Mouse (Mus musculus) hindbrain, embryonic 14.5 days (tissue): Measurements from ENCODE around the gene Ube2v1. TPM values are rescaled to one million over a fixed set of nuclear protein-coding genes. Genes with fewer than 3 reads are reported as not detected.

Source experiments
- ATAC-seq: fragments of 200-750 bp; cut with Nextera tagmentation; 2 replicates; pipeline ENCODE4 v1.8.0; 2017; ENCODE audit warnings: moderate number of reproducible peaks, mild to moderate bottlenecking, moderate TSS enrichment, moderate library complexity; ENCODE audit not compliant: low FRiP score
- DNase-seq: peaks from one replicate; pipeline ENCODE4 v3.0.0-alpha.2; 2015; ENCODE audit warnings: low spot score
- H3K27ac ChIP-seq: fragments of 300-500 bp; sonication (generic); 2 replicates; pipeline ENCODE4 v1.5.1; 2014; ENCODE audit warnings: mild to moderate bottlenecking, moderate library complexity
- H3K27me3 ChIP-seq: fragments of 300-500 bp; sonication (generic); 2 replicates; pipeline ENCODE4 v1.6.1; 2014; ENCODE audit warnings: mild to moderate bottlenecking, low read length, mixed read lengths; ENCODE audit not compliant: control insufficient read depth, insufficient read depth
- H3K36me3 ChIP-seq: fragments of 300-500 bp; sonication (generic); replicated peaks from 2 replicates; pipeline ENCODE4 v1.6.1; 2014; ENCODE audit not compliant: control insufficient read depth, insufficient read depth
- H3K4me1 ChIP-seq: fragments of 300-500 bp; sonication (generic); replicated peaks from 2 replicates; pipeline ENCODE4 v1.6.1; 2014; ENCODE audit warnings: antibody characterized with exemption, low read length, mixed read lengths; ENCODE audit not compliant: control insufficient read depth, insufficient read depth
- H3K4me2 ChIP-seq: fragments of 300-500 bp; sonication (generic); replicated peaks from 2 replicates; pipeline ENCODE4 v1.6.1; 2014; ENCODE audit warnings: mild to moderate bottlenecking, moderate library complexity
- H3K4me3 ChIP-seq: fragments of 300-500 bp; sonication (generic); replicated peaks from 2 replicates; pipeline ENCODE4 v1.5.1; 2014; ENCODE audit warnings: mild to moderate bottlenecking, low read length
- H3K9ac ChIP-seq: fragments of 300-500 bp; sonication (generic); 2 replicates; pipeline ENCODE4 v1.6.1; 2014
- H3K9me3 ChIP-seq: fragments of 300-500 bp; sonication (generic); 2 replicates; pipeline ENCODE4 v1.6.1; 2016; ENCODE audit warnings: low read length; ENCODE audit not compliant: control insufficient read depth
- WGBS: fragments of 180-500 bp; shearing (Covaris S2); extraction: QIAGEN DNeasy Blood & Tissue Kit; methylation state at CpG from one replicate; pipeline ENCODE4 v1.1.7; 2014; 5-methylcytosine and 5-hydroxymethylcytosine counted together
- polyA plus RNA-seq: library from polyadenylated mRNA; unstranded; fragments of >200 nt; fragmentation: Nextera tagmentation; extraction: Ambion mirVana; gene quantifications from 2 replicates; pipeline ENCODE4 v1.2.1, GENCODE M21; 2014

The Ube2v1 gene
- polyA plus RNA-seq, 1 experiment from 2014 or later: 302 TPM

- DNase-seq (no peak), ATAC-seq (no peak)
- H3K9ac ChIP-seq: no peak overlapping the region
- peaks cover 10% of the 10 kb centered on the region; the same call in 1 of the 2 replicates for H3K4me1 ChIP-seq
- WGBS: 69% methylated on average over 4 of the region's 4 CpGs
- no peak overlapping the region for H3K4me2 ChIP-seq
- H3K36me3 ChIP-seq: no peaks in the 10 kb centered on the region
- H3K4me3 ChIP-seq: no peak overlapping the region
- H3K27me3 ChIP-seq: no peaks in the 10 kb centered on the region
- no peaks in the 10 kb centered on the region for H3K9me3 ChIP-seq
- 0 out of 2 replicates have a peak overlapping the region, but pooled peaks have one; percentile 20 for H3K27ac ChIP-seq
Observed at GRCm38 (mm10) chr2:167593551-167594250, 38.2 kb downstream of the Ube2v1 start.

- Histone ChIP-seq H3K4me2 (0 out of 2 replicates have a peak overlapping the region, but pooled peaks have one; percentile 8), H3K36me3 (no peaks in the 10 kb centered on the region), H3K27me3 (no peaks in the 10 kb centered on the region), H3K4me1 (no peaks in the 10 kb centered on the region), H3K27ac (no peak overlapping the region), H3K4me3 (no peak overlapping the region), H3K9ac (no peak overlapping the region), H3K9me3 (no peaks in the 10 kb centered on the region)
- ATAC-seq: no peak
- no peak for DNase-seq
- WGBS: 10% methylated on average over 21 of the region's 21 CpGs
Observed at GRCm38 (mm10) chr2:167588774-167589577, 42.9 kb downstream of the Ube2v1 start.

GRCm38 (mm10) chr2:167586976-167587375 is 44.9 kb downstream of the Ube2v1 start:
- no peaks in the 10 kb centered on the region for H3K36me3 ChIP-seq
- H3K9me3 ChIP-seq: no peaks in the 10 kb centered on the region
- no peak overlapping the region for H3K4me2 ChIP-seq
- no peak overlapping the region for H3K4me3 ChIP-seq
- no peaks in the 10 kb centered on the region for H3K27me3 ChIP-seq
- no peak for ATAC-seq
- no peaks in the 10 kb centered on the region for H3K4me1 ChIP-seq
- WGBS: 24% methylated on average over 9 of the region's 9 CpGs
- H3K9ac ChIP-seq: no peak overlapping the region
- DNase-seq: no peak
- H3K27ac ChIP-seq: no peak overlapping the region

- 28% methylated on average over 7 of the region's 8 CpGs for WGBS
- no peaks in the 10 kb centered on the region for H3K36me3 ChIP-seq
- DNase-seq: no peak
- no peaks in the 10 kb centered on the region for H3K27me3 ChIP-seq
- no peaks in the 10 kb centered on the region for H3K4me1 ChIP-seq
- H3K4me2 ChIP-seq: no peak overlapping the region
- no peak overlapping the region for H3K4me3 ChIP-seq
- H3K9me3 ChIP-seq: no peaks in the 10 kb centered on the region
- ATAC-seq: no peak
- no peak overlapping the region for H3K27ac ChIP-seq
- H3K9ac ChIP-seq: no peak overlapping the region
Observed at GRCm38 (mm10) chr2:167586041-167586440, 45.9 kb downstream of the Ube2v1 start.

- H3K36me3 ChIP-seq: no peaks in the 10 kb centered on the region
- no peak for DNase-seq
- no peak overlapping the region for H3K27ac ChIP-seq
- H3K9ac ChIP-seq: no peak overlapping the region; the same call in 1 of the 2 replicates
- no peak for ATAC-seq
- H3K4me2 ChIP-seq: no peak overlapping the region
- no peak overlapping the region for H3K4me3 ChIP-seq
- no peaks in the 10 kb centered on the region for H3K27me3 ChIP-seq
- H3K9me3 ChIP-seq: no peaks in the 10 kb centered on the region
- WGBS: 80% methylated on average over 2 of the region's 2 CpGs
- no peaks in the 10 kb centered on the region for H3K4me1 ChIP-seq
Observed at GRCm38 (mm10) chr2:167585273-167585672, 46.6 kb downstream of the Ube2v1 start.

- H3K4me1 ChIP-seq: no peaks in the 10 kb centered on the region
- no peak overlapping the region for H3K4me3 ChIP-seq
- ATAC-seq (no peak), DNase-seq (no peak)
- H3K27me3 ChIP-seq: no peaks in the 10 kb centered on the region
- H3K4me2 ChIP-seq: no peak overlapping the region
- H3K27ac ChIP-seq: no peak overlapping the region
- H3K9me3 ChIP-seq: no peaks in the 10 kb centered on the region
- H3K36me3 ChIP-seq: no peaks in the 10 kb centered on the region
- 42% methylated on average over 10 of the region's 10 CpGs for WGBS
- no peak overlapping the region for H3K9ac ChIP-seq
Observed at GRCm38 (mm10) chr2:167583161-167583952, 48.5 kb downstream of the Ube2v1 start.

- H3K27me3 ChIP-seq: no peaks in the 10 kb centered on the region
- H3K27ac ChIP-seq: no peak overlapping the region
- WGBS: 29% methylated on average over 5 of the region's 5 CpGs
- H3K4me1 ChIP-seq: no peaks in the 10 kb centered on the region
- H3K9me3 ChIP-seq: no peaks in the 10 kb centered on the region
- no peak overlapping the region for H3K4me2 ChIP-seq
- no peaks in the 10 kb centered on the region for H3K36me3 ChIP-seq
- ATAC-seq: no peak
- H3K4me3 ChIP-seq: no peak overlapping the region
- no peak for DNase-seq
- no peak overlapping the region for H3K9ac ChIP-seq
Observed at GRCm38 (mm10) chr2:167578521-167578920, 53.4 kb downstream of the Ube2v1 start.

- Histone ChIP-seq H3K27me3 (no peaks in the 10 kb centered on the region), H3K4me3 (no peak overlapping the region), H3K4me2 (no peak overlapping the region), H3K9me3 (no peaks in the 10 kb centered on the region), H3K9ac (no peak overlapping the region), H3K36me3 (no peaks in the 10 kb centered on the region), H3K4me1 (no peaks in the 10 kb centered on the region), H3K27ac (no peak overlapping the region)
- no peak for DNase-seq
- 65% methylated on average over 9 of the region's 9 CpGs for WGBS
- no peak for ATAC-seq
Observed at GRCm38 (mm10) chr2:167577186-167577785, 54.6 kb downstream of the Ube2v1 start.
